Mouse (Mus musculus) activated CD4-positive, CD25-positive, alpha-beta regulatory T cell, adult 4 months (primary cell): ENCODE data around the gene Flt1. TPM values are rescaled to one million over a fixed set of nuclear protein-coding genes. Genes with fewer than 3 reads are reported as not detected.

Source experiments
- ATAC-seq: one replicate; pipeline ENCODE4 v1.8.0; 2017
- polyA plus RNA-seq, 2 experiments: library from polyadenylated mRNA; unstranded; fragments of 100-300 nt; shearing (Covaris generic); gene quantifications; one replicate each; pipeline ENCODE4 v1.2.1; 2017

The Flt1 gene
- polyA plus RNA-seq, 2 experiments from 2014 or later, result not detected

DNA sequence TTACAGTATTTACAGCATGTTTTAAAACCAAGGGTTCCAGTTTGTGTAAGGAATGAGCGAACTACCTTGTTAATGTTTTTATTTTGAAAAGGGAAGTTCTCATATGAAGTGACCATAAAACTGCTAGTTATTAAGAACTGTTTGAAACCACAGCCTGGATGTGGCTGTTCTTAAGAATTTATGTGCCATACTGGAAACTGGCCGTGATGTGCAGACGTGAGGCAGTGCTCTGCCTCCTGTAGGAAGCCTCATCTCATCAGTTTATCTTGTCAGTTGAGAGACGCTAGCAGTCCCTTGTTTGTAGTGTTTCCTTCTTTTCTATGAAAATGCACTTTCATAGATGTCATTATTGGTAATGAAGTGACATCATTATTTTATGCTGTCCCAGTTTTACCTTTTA, 186.0 kb downstream of the Flt1 start:
- ATAC-seq, result no peak

- ATAC-seq, result no peak
These were observed 186.4 kb downstream of the Flt1 start for GRCm38 (mm10) chr5:147539409-147539808.

DNA sequence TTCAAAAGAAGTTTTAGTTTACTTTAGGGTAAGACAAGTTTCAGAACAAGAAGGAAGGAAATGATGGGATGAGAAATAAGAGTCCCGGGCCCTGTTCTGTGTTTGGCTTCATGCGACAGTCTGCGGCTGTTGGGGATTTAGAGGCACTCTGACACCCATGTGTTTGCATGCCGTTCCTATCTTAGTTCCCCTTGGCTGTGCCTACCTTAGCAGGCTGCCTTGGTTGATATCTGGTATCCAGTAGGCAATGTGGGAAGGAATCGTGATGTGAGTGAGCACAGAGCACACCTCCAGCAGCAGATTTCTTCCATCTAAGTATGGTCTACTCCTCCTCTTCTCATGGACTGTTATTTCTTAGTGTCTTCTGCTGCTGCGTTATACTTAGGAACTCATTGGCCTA, 193.8 kb downstream of the Flt1 start:
- no peak for ATAC-seq

- ATAC-seq, result no peak
These were observed 198.0 kb downstream of the Flt1 start for GRCm38 (mm10) chr5:147527788-147528187.

DNA sequence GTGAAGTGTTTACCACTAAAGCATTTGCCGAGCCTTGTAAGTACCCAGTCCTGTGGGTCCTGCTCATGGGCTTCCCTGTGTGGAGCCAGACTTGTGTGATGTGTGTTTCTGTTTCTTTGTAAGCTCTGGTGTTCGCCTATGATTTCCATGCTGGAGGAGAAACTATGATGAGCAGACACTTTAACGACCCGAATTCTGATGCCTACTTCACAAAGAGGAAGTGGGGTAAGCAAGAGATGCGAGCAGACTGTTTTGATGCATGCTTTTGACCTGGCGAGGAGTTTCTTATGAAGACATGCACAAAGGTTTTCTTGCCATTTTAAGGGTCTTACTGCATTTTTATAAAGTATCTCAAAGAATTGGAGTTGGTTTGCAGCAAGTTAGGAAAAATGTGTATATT, 198.8 kb downstream of the Flt1 start:
- ATAC-seq, result no peak

Other genes with a start within 250 kb of the Flt1 start
- 100 to 1,000 TPM; 278 to 593 TPM for gene Pomp, start 134.4 kb upstream of the Flt1 start, polyA plus RNA-seq
- gene Slc46a3, start 168.8 kb upstream of the Flt1 start, polyA plus RNA-seq, result 10 to 100 TPM; 21.1 to 22.6 TPM
- 1 to 10 TPM; 3.9 to 8.1 TPM for gene Mtus2, start 231.3 kb upstream of the Flt1 start, polyA plus RNA-seq